Mouse (Mus musculus) hindbrain, embryonic 16.5 days (tissue): ENCODE results near the gene Map3k11. TPM values are rescaled to one million over a fixed set of nuclear protein-coding genes. Genes with fewer than 3 reads are reported as not detected.
A peak's percentile ranks its signal among the peaks of the same experiment; 100 is the strongest.
"Not testable (repeated sequence)": the region's sequence is repeated elsewhere in the genome, so short reads cannot be mapped to it uniquely, and the experiment has no call there.

Experiments used
- ATAC-seq: fragments of 200-750 bp; cut with Nextera tagmentation; 2 replicates; pipeline ENCODE4 v1.8.0; 2017; ENCODE audit warnings: moderate TSS enrichment, moderate library complexity
- H3K27ac ChIP-seq: fragments of 300-500 bp; sonication (generic); 2 replicates; pipeline ENCODE4 v1.5.1; 2014; ENCODE audit warnings: low read depth, mild to moderate bottlenecking, control low read depth, low read length, moderate library complexity
- H3K27me3 ChIP-seq: fragments of 300-500 bp; sonication (generic); replicated peaks from 2 replicates; pipeline ENCODE4 v1.6.1; 2014; ENCODE audit warnings: low read length; ENCODE audit not compliant: control insufficient read depth, insufficient read depth
- H3K36me3 ChIP-seq: fragments of 300-500 bp; sonication (generic); 2 replicates; pipeline ENCODE4 v1.6.1; 2014; ENCODE audit warnings: mild to moderate bottlenecking, low read length, moderate library complexity, mixed read lengths; ENCODE audit not compliant: control insufficient read depth, insufficient read depth
- H3K4me1 ChIP-seq: fragments of 300-500 bp; sonication (generic); 2 replicates; pipeline ENCODE4 v1.6.1; 2014; ENCODE audit warnings: low read depth, low read length; ENCODE audit not compliant: control insufficient read depth, insufficient read depth
- H3K4me2 ChIP-seq: fragments of 300-500 bp; sonication (generic); 2 replicates; pipeline ENCODE4 v1.6.1; 2014; ENCODE audit warnings: mild to moderate bottlenecking, low read length, control low read depth, moderate library complexity
- H3K4me3 ChIP-seq: fragments of 300-500 bp; sonication (generic); 2 replicates; pipeline ENCODE4 v1.5.1; 2014; ENCODE audit warnings: mild to moderate bottlenecking, low read length, control low read depth, moderate library complexity
- H3K9ac ChIP-seq: fragments of 300-500 bp; sonication (generic); 2 replicates; pipeline ENCODE4 v1.6.1; 2014; ENCODE audit warnings: low read depth, mild to moderate bottlenecking, control low read depth, low read length, moderate library complexity
- H3K9me3 ChIP-seq: fragments of 300-500 bp; sonication (generic); 2 replicates; pipeline ENCODE4 v1.6.1; 2014; ENCODE audit warnings: mild to moderate bottlenecking, low read length, moderate library complexity; ENCODE audit not compliant: control insufficient read depth
- WGBS: fragments of 180-500 bp; shearing (Covaris S2); extraction: QIAGEN DNeasy Blood & Tissue Kit; methylation state at CpG from one replicate; pipeline ENCODE4 v1.1.7; 2014; 5-methylcytosine and 5-hydroxymethylcytosine counted together
- polyA plus RNA-seq: library from polyadenylated mRNA; unstranded; fragments of >200 nt; fragmentation: Nextera tagmentation; extraction: Ambion mirVana; gene quantifications from 2 replicates; pipeline ENCODE4 v1.2.1, GENCODE M21; 2015

Map3k11 gene
- polyA plus RNA-seq, 1 experiment from 2014 or later, result 9.2 TPM

DNA sequence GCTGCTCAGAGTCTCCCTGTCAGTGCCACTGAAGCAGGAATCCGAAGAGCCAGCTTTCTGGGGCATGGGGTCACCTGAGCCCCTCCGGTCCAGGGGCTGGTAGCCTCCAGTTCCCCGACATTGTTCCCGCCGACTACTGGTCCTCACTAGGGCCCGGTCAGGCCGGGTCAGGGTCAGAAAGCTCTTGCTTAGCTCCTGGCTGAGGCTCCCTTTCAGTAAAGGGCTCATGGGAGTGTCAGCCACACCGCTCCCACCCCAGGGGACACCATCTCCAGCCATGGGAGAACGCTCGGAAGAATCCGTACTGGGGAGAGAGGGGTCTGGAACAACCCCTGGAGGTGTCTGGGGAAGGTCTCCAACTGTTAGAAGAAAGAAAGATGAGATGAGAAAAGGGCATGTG is 2.7 kb upstream of the Map3k11 start:
- Histone ChIP-seq H3K27me3 (no peaks in the 10 kb centered on the region), H3K4me2 (no peak overlapping the region), H3K9me3 (no peaks in the 10 kb centered on the region), H3K4me3 (no peak overlapping the region), H3K27ac (no peak overlapping the region), H3K9ac (no peak overlapping the region), H3K4me1 (peaks cover 23% of the 10 kb centered on the region), H3K36me3 (peaks cover 42% of the 10 kb centered on the region)
- ATAC-seq, result no peak
- WGBS, result 94% methylated on average over 11 of the region's 11 CpGs

DNA sequence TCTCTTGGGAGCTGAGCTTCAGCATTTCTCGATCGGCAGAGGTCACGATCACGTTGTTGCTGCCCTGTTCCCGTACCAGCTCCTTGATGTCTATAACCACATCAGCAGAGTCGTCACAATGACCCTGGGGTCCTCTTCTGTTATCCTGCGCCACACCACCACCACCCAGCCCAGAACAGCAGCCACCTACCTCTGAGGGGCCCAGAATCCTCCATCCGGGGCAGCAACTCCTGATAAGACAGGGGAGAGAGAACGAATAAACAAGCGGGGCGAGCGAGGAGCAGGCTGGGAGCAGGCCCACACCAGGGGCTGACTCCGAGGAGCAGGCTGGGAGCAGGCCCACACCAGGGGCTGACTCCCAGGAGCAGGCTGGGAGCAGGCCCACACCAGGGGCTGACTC is 2.1 kb upstream of the Map3k11 start:
- Histone ChIP-seq H3K4me2 (no peak overlapping the region), H3K9me3 (no peaks in the 10 kb centered on the region), H3K4me3 (no peak overlapping the region), H3K36me3 (peaks cover 37% of the 10 kb centered on the region), H3K27ac (no peak overlapping the region), H3K27me3 (no peaks in the 10 kb centered on the region), H3K4me1 (peaks cover 28% of the 10 kb centered on the region), H3K9ac (no peak overlapping the region)
- WGBS, result 92% methylated on average over 13 of the region's 13 CpGs
- no peak for ATAC-seq

DNA sequence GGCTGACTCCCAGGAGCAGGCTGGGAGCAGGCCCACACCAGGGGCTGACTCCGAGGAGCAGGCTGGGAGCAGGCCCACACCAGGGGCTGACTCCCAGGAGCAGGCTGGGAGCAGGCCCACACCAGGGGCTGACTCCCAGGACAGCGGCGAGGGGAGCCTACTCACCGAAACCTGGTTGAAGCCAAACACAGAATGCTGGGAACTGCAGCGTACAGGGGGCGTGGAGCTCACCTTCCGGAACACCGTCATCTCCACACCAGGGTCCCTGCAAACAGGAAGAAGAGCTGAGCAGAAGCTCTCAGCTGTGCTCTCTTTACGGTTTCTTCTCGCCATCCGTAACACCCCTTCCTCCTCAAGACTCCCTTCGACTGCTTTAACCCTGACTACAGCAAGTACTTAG is 1.6 kb upstream of the Map3k11 start:
- H3K36me3 ChIP-seq, result peaks cover 32% of the 10 kb centered on the region
- H3K4me3 ChIP-seq, H3K9me3 ChIP-seq: not testable (repeated sequence)

DNA sequence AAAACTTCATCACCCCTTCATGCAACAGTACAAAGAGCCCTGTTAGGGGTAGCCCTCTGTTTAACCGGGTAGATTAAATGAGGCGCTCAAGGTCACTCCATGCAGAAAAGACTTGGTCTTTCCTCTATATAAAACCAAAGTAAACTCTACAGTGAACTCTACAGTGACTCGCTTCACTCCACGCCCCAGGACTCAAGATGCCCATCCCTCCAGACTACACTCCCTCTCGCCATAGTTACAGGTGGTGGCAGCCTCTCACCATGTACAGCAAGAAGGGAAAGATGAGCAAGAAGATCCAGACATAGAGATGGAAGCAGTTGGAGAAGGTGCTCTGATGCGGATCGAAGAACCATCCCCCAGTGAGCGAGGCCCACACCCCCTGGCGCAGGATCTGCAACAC is 804 bp upstream of the Map3k11 start:
- peak overlapping the region; percentile 92 for H3K9ac ChIP-seq
- peaks cover 25% of the 10 kb centered on the region for H3K36me3 ChIP-seq
- 18% methylated on average over 9 of the region's 9 CpGs for WGBS
- H3K4me1 ChIP-seq, result peaks cover 41% of the 10 kb centered on the region
- no peak for ATAC-seq
- H3K27me3 ChIP-seq, result no peaks in the 10 kb centered on the region
- H3K4me2 ChIP-seq, result peak overlapping the region; percentile 100
- no peaks in the 10 kb centered on the region for H3K9me3 ChIP-seq
- H3K27ac ChIP-seq, result peak overlapping the region; percentile 87
- H3K4me3 ChIP-seq, result peak overlapping the region; percentile 97

More for the DNA sequence above, 1.6 kb upstream of the Map3k11 start:
- H3K27ac ChIP-seq, H3K27me3 ChIP-seq, ATAC-seq: not testable (repeated sequence)
- Histone ChIP-seq H3K4me2 (peak overlapping the region; percentile 100), H3K9ac (peak overlapping the region; percentile 31; the same call in 1 of the 2 replicates), H3K4me1 (peaks cover 34% of the 10 kb centered on the region)
- WGBS, result 87% methylated on average over 11 of the region's 12 CpGs

DNA sequence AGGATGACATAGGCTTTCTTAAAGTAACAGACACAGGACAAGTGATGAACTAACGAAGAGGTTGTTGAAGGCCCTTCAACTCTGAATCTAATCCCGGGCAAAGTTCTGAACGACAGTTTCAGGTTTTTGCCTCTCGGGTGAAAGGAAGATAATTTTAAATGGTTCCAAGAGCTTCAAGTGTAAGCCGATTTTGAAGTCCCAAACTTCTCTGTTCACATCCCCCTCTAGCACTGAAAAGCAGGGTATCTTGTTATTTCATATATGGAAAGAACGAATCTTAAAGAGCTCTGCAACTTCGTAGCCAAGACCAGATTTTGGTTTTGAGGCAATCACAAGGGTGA is 516 bp downstream of the Map3k11 start:
- Histone ChIP-seq H3K27ac (peak overlapping the region; percentile 87), H3K9ac (peak overlapping the region; percentile 83), H3K27me3 (no peaks in the 10 kb centered on the region), H3K4me2 (peak overlapping the region; percentile 100), H3K4me1 (peaks cover 43% of the 10 kb centered on the region), H3K36me3 (peaks cover 19% of the 10 kb centered on the region), H3K9me3 (no peaks in the 10 kb centered on the region), H3K4me3 (peak overlapping the region; percentile 97)
- WGBS, result 2% methylated on average over 7 of the region's 7 CpGs
- ATAC-seq, result no peak

DNA sequence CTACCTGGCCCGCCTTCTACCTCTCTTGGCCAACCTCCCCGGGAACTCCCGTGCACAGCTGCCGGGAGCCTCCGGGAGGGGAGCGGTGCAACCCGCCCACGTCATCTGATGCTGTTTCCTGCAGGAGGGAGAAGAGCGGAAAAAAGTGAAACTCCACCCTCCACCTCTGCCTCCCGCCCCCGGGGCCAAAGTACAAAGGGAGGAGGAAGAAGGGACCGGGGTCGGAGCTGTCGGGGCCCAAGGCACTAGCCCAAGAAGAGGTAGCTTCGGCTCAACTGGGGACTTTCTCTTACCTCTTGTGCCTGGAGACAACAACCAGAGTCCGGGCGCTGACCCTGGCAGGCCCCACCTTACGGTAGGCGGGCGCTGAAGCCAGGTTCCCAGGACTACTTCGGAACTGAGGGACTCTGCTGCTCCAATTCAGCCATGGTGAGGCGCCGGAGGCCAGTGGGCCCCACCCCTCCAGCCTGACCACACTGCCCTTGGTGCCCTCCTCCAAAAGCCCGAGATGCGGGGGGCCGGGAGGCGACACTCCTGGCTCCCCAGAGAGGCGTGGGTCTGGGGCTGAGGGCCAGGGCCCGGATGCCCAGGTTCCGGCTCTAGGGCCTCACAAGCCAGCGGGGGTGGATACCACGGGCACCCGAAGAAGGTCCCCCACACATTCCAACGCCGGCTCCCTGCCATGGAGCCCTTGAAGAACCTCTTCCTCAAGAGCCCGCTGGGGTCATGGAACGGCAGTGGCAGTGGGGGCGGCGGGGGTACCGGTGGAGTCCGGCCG is 1.2 kb downstream of the Map3k11 start:
- H3K9me3 ChIP-seq, result no peaks in the 10 kb centered on the region
- peak overlapping the region; percentile 87 for H3K27ac ChIP-seq
- H3K36me3 ChIP-seq, result peaks cover 12% of the 10 kb centered on the region
- peak overlapping the region; percentile 83 for H3K9ac ChIP-seq
- H3K27me3 ChIP-seq, result no peaks in the 10 kb centered on the region
- H3K4me3 ChIP-seq, result peak overlapping the region; percentile 97
- WGBS, result 10% methylated on average over 42 of the region's 42 CpGs
- peak overlapping the region; percentile 100 for H3K4me2 ChIP-seq
- ATAC-seq, result no peak
- peaks cover 43% of the 10 kb centered on the region for H3K4me1 ChIP-seq

DNA sequence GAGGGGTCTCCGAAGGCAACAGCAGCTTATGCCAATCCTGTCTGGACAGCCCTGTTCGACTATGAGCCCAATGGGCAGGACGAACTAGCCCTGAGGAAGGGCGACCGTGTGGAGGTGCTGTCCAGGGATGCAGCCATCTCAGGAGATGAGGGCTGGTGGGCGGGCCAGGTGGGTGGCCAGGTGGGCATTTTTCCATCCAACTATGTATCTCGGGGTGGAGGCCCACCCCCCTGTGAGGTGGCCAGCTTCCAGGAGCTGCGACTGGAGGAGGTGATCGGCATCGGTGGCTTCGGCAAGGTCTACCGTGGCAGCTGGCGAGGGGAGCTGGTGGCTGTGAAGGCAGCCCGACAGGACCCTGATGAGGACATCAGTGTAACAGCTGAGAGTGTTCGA is 1.8 kb downstream of the Map3k11 start:
- Histone ChIP-seq H3K27ac (peak overlapping the region; percentile 87; the same call in 1 of the 2 replicates), H3K36me3 (peaks cover 8% of the 10 kb centered on the region), H3K4me2 (peak overlapping the region; percentile 100), H3K9ac (peak overlapping the region; percentile 83), H3K4me1 (peaks cover 43% of the 10 kb centered on the region), H3K9me3 (no peaks in the 10 kb centered on the region), H3K27me3 (no peaks in the 10 kb centered on the region), H3K4me3 (peak overlapping the region; percentile 97)
- 69% methylated on average over 15 of the region's 15 CpGs for WGBS
- no peak for ATAC-seq

DNA sequence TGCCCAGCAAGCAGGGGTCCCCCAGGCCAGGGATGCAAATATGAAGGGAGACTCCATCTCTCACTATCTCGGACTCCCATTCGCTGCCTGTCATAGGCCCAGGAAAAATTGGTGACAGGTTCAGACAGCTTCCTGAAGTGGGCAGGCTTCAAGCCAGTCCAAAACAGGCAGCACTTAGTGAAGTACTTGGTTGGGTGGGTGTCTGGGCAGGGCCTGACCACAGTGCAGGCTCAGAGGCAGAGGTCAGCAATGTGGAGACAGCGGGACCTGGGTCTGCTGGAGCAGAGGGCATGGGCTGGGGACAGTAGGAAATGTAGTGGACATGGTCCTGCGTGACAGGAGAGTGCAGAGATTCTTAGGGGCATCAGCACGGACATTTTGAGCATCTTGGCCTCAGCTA is 3.1 kb downstream of the Map3k11 start:
- peak overlapping the region; percentile 97; the same call in 1 of the 2 replicates for H3K4me3 ChIP-seq
- H3K27me3 ChIP-seq, result no peaks in the 10 kb centered on the region
- H3K9ac ChIP-seq, result 0 out of 2 replicates have a peak overlapping the region, but pooled peaks have one; percentile 83
- H3K9me3 ChIP-seq, result no peaks in the 10 kb centered on the region
- H3K4me2 ChIP-seq, result peak overlapping the region; percentile 100
- 89% methylated on average over 5 of the region's 5 CpGs for WGBS
- H3K27ac ChIP-seq, result no peak overlapping the region
- peaks cover 4% of the 10 kb centered on the region; the same call in 1 of the 2 replicates for H3K36me3 ChIP-seq
- H3K4me1 ChIP-seq, result peaks cover 45% of the 10 kb centered on the region
- no peak for ATAC-seq

DNA sequence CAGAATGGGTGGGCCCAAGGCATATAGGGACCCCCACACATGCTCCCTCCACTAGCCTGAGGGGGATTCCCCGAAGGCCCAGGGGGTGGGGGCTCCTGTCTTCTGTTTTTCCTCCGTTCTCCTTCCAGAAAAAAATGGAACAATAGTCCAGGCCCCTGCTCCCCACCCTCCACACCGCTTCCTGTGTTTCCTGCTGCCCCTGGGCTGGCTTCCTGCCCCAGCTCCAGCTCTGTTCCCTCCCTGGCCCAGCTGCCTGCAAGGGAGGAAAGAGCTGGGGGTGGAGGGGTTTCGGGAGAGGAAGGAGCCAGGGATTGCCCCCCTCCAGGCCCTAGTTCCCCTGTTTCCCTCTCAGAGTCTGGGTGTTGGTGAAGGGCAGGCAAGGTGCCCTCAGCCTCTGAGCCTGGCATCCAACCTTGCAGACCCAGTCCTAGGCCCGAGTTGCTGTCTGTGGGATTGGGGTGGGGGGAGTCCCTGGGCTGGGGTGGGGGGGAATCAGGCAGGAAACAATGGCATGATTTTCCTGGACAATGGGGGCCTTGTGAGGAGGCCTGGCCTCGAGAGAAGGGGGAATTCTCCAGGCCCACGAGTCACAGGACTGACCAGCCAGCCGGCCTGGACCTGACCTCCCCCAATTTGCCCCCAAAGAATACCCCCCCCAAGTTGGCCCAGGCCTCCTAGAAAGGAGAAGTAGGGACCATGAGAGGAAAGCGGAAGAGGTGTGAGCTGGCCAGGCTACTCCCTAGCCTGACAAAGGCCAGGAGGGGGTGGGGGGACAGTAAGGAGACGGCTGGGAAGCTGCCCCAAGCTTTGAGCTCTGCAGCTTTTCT is 3.8 kb downstream of the Map3k11 start:
- Histone ChIP-seq H3K27me3 (no peaks in the 10 kb centered on the region), H3K27ac (peak overlapping the region; percentile 35; the same call in 1 of the 2 replicates), H3K9me3 (no peaks in the 10 kb centered on the region), H3K36me3 (peaks cover 6% of the 10 kb centered on the region; the same call in 1 of the 2 replicates), H3K9ac (peak overlapping the region; percentile 45), H3K4me2 (peak overlapping the region; percentile 100), H3K4me1 (peaks cover 42% of the 10 kb centered on the region), H3K4me3 (peak overlapping the region; percentile 97; the same call in 1 of the 2 replicates)
- no peak for ATAC-seq
- 59% methylated on average over 10 of the region's 10 CpGs for WGBS
